Mouse (Mus musculus): ENCODE measurements at regions not wholly inside any gene's neighbourhood (a gene's known extent, or its start where the extent isn't known, plus 50 kb on each side); places are given as distances from the start of the nearest gene placed in this dataset.

DNA sequence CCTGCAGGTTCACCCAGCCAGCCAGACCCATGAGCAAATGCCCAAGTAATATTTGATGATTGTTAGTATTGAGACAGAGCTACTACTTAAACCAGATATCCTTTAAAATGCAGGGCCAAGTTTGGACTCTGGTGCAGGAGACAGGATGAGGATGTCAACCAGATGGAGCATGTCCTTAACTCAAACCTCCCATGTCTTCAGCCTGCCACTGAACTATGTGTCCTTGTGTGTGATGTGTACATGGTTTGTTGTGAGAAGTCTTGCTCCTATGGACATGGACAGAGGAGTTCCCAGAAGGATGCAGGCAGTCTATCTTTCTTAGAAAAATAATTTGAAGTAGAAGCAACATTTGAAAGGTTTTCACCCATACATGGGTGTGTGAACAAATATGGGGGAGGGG, 120.4 kb upstream of the Gm21897 start:
- no peaks in the 10 kb centered on the region for H3K27me3 ChIP-seq (ENCODE audit: control insufficient read depth, insufficient read depth, low read length)
- H3K9me3 ChIP-seq (replicated peaks; ENCODE audit: control insufficient read depth, low read length): no peaks in the 10 kb centered on the region
- no peaks in the 10 kb centered on the region for H3K36me3 ChIP-seq (ENCODE audit: control insufficient read depth, insufficient read depth, low read length)
- H3K4me2 ChIP-seq: no peak overlapping the region
- no peak overlapping the region for H3K27ac ChIP-seq (ENCODE audit: low read depth, low read length)
- no peak for ATAC-seq (replicated peaks; ENCODE audit: insufficient number of reproducible peaks, low FRiP score, low TSS enrichment)
- no peak overlapping the region for H3K4me3 ChIP-seq (ENCODE audit: low read depth, low read length)
- no peak overlapping the region for H3K9ac ChIP-seq (ENCODE audit: low read depth, low read length)
- peaks cover 4% of the 10 kb centered on the region; the same call in 1 of the 2 replicates for H3K4me1 ChIP-seq (ENCODE audit: control insufficient read depth, insufficient read depth, low read length)

- no peak overlapping the region for H3K9ac ChIP-seq (ENCODE audit: low read depth, low read length)
- no peak overlapping the region for H3K4me3 ChIP-seq (ENCODE audit: low read depth, low read length)
- H3K9me3 ChIP-seq (replicated peaks; ENCODE audit: control insufficient read depth, low read length): no peaks in the 10 kb centered on the region
- H3K4me1 ChIP-seq (ENCODE audit: control insufficient read depth, insufficient read depth, low read length): no peaks in the 10 kb centered on the region
- no peaks in the 10 kb centered on the region for H3K36me3 ChIP-seq (ENCODE audit: control insufficient read depth, insufficient read depth, low read length)
- no peaks in the 10 kb centered on the region for H3K27me3 ChIP-seq (ENCODE audit: control insufficient read depth, insufficient read depth, low read length)
- H3K27ac ChIP-seq (ENCODE audit: low read depth, low read length): no peak overlapping the region
- no peak for ATAC-seq (replicated peaks; ENCODE audit: insufficient number of reproducible peaks, low FRiP score, low TSS enrichment)
- no peak overlapping the region for H3K4me2 ChIP-seq
- WGBS (ENCODE audit: insufficient replicate concordance): 92% methylated on average over 2 of the region's 2 CpGs
Measured at GRCm38 (mm10) chr16:15215921-15216320, 101.3 kb upstream of the Gm21897 start.

GRCm38 (mm10) chr16:15220961-15221547, 96.2 kb upstream of the Gm21897 start:
- Histone ChIP-seq H3K27ac (ENCODE audit: low read depth, low read length) (no peak overlapping the region), H3K4me1 (ENCODE audit: control insufficient read depth, insufficient read depth, low read length) (no peaks in the 10 kb centered on the region), H3K4me2 (no peak overlapping the region), H3K27me3 (ENCODE audit: control insufficient read depth, insufficient read depth, low read length) (no peaks in the 10 kb centered on the region), H3K9ac (ENCODE audit: low read depth, low read length) (no peak overlapping the region), H3K9me3 (replicated peaks; ENCODE audit: control insufficient read depth, low read length) (no peaks in the 10 kb centered on the region), H3K36me3 (ENCODE audit: control insufficient read depth, insufficient read depth, low read length) (no peaks in the 10 kb centered on the region), H3K4me3 (ENCODE audit: low read depth, low read length) (no peak overlapping the region)
- no peak for ATAC-seq (replicated peaks; ENCODE audit: insufficient number of reproducible peaks, low FRiP score, low TSS enrichment)
- 64% methylated on average over 4 of the region's 4 CpGs for WGBS (ENCODE audit: insufficient replicate concordance)

- Histone ChIP-seq H3K27ac (ENCODE audit: low read depth, low read length) (no peak overlapping the region), H3K9me3 (replicated peaks; ENCODE audit: control insufficient read depth, low read length) (no peaks in the 10 kb centered on the region), H3K36me3 (ENCODE audit: control insufficient read depth, insufficient read depth, low read length) (no peaks in the 10 kb centered on the region), H3K4me2 (no peak overlapping the region), H3K27me3 (ENCODE audit: control insufficient read depth, insufficient read depth, low read length) (no peaks in the 10 kb centered on the region), H3K4me3 (ENCODE audit: low read depth, low read length) (no peak overlapping the region), H3K4me1 (ENCODE audit: control insufficient read depth, insufficient read depth, low read length) (no peaks in the 10 kb centered on the region), H3K9ac (ENCODE audit: low read depth, low read length) (no peak overlapping the region)
- ATAC-seq (replicated peaks; ENCODE audit: insufficient number of reproducible peaks, low FRiP score, low TSS enrichment): no peak
Measured at GRCm38 (mm10) chr16:15237836-15238235, 79.4 kb upstream of the Gm21897 start.

DNA sequence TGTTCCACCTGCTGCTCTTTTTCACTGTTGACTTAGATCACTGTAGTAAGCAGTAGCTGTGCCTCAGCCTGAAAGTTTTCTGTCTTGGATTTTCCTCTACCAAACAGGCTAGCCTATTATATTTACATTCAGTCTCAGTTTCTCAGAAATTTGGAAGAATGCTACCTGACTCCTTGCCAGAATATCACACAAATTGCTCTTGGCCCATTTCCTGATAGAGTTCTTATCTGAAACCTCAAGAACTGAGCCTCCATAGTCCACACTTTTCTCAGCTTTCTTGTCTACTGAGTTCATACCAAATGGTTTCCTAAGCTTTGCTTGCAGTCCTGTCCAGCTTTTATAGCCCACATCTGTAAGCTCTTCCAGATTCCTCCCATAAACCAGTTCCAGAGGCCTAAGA, 78.8 kb upstream of the Gm21897 start:
- Histone ChIP-seq H3K4me1 (ENCODE audit: control insufficient read depth, insufficient read depth, low read length) (no peaks in the 10 kb centered on the region), H3K4me3 (ENCODE audit: low read depth, low read length) (no peak overlapping the region), H3K9ac (ENCODE audit: low read depth, low read length) (no peak overlapping the region), H3K27ac (ENCODE audit: low read depth, low read length) (no peak overlapping the region), H3K4me2 (no peak overlapping the region), H3K36me3 (ENCODE audit: control insufficient read depth, insufficient read depth, low read length) (no peaks in the 10 kb centered on the region), H3K9me3 (replicated peaks; ENCODE audit: control insufficient read depth, low read length) (no peaks in the 10 kb centered on the region), H3K27me3 (ENCODE audit: control insufficient read depth, insufficient read depth, low read length) (no peaks in the 10 kb centered on the region)
- no peak for ATAC-seq (replicated peaks; ENCODE audit: insufficient number of reproducible peaks, low FRiP score, low TSS enrichment)

- Histone ChIP-seq H3K9me3 (replicated peaks; ENCODE audit: control insufficient read depth, low read length) (no peaks in the 10 kb centered on the region), H3K9ac (ENCODE audit: low read depth, low read length) (no peak overlapping the region), H3K36me3 (ENCODE audit: control insufficient read depth, insufficient read depth, low read length) (no peaks in the 10 kb centered on the region), H3K4me2 (no peak overlapping the region), H3K27ac (ENCODE audit: low read depth, low read length) (no peak overlapping the region), H3K4me3 (ENCODE audit: low read depth, low read length) (no peak overlapping the region), H3K27me3 (ENCODE audit: control insufficient read depth, insufficient read depth, low read length) (no peaks in the 10 kb centered on the region), H3K4me1 (ENCODE audit: control insufficient read depth, insufficient read depth, low read length) (no peaks in the 10 kb centered on the region)
- ATAC-seq (replicated peaks; ENCODE audit: insufficient number of reproducible peaks, low FRiP score, low TSS enrichment): no peak
Measured at GRCm38 (mm10) chr16:15250186-15250585, 67.1 kb upstream of the Gm21897 start.

DNA sequence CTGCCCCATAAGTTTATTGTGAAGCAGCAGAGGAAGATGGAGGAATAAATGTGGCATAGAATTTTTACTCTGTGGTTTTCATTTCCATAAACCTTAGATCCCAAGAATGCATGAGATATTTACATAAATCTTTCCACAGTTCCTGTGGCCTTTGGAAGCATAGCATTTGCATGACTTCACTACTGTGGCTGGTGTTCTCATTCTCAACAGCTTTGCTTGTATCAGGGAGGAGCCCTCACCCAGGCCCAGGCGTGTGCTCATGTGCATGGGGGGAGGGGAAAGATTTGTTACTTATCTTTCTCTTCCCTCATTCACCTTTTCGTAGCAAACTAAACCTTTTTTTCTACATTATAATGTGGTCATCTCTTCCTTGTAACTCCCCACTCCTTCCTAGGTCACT, 65.6 kb upstream of the Gm21897 start:
- no peaks in the 10 kb centered on the region for H3K9me3 ChIP-seq (replicated peaks; ENCODE audit: control insufficient read depth, low read length)
- H3K4me3 ChIP-seq (ENCODE audit: low read depth, low read length): no peak overlapping the region
- no peaks in the 10 kb centered on the region for H3K27me3 ChIP-seq (ENCODE audit: control insufficient read depth, insufficient read depth, low read length)
- no peak overlapping the region for H3K9ac ChIP-seq (ENCODE audit: low read depth, low read length)
- no peaks in the 10 kb centered on the region for H3K4me1 ChIP-seq (ENCODE audit: control insufficient read depth, insufficient read depth, low read length)
- H3K36me3 ChIP-seq (ENCODE audit: control insufficient read depth, insufficient read depth, low read length): no peaks in the 10 kb centered on the region
- H3K4me2 ChIP-seq: no peak overlapping the region
- H3K27ac ChIP-seq (ENCODE audit: low read depth, low read length): no peak overlapping the region
- 54% methylated on average over 2 of the region's 2 CpGs for WGBS (ENCODE audit: insufficient replicate concordance)
- no peak for ATAC-seq (replicated peaks; ENCODE audit: insufficient number of reproducible peaks, low FRiP score, low TSS enrichment)

GRCm38 (mm10) chr16:15252666-15253347, 64.5 kb upstream of the Gm21897 start:
- H3K4me3 ChIP-seq (ENCODE audit: low read depth, low read length): no peak overlapping the region
- ATAC-seq (replicated peaks; ENCODE audit: insufficient number of reproducible peaks, low FRiP score, low TSS enrichment): no peak
- WGBS (ENCODE audit: insufficient replicate concordance): 72% methylated on average over 6 of the region's 6 CpGs
- no peak overlapping the region for H3K27ac ChIP-seq (ENCODE audit: low read depth, low read length)
- no peak overlapping the region for H3K9ac ChIP-seq (ENCODE audit: low read depth, low read length)
- H3K4me1 ChIP-seq (ENCODE audit: control insufficient read depth, insufficient read depth, low read length): no peaks in the 10 kb centered on the region
- H3K4me2 ChIP-seq: no peak overlapping the region
- H3K9me3 ChIP-seq (replicated peaks; ENCODE audit: control insufficient read depth, low read length): no peaks in the 10 kb centered on the region
- H3K27me3 ChIP-seq (ENCODE audit: control insufficient read depth, insufficient read depth, low read length): no peaks in the 10 kb centered on the region
- no peaks in the 10 kb centered on the region for H3K36me3 ChIP-seq (ENCODE audit: control insufficient read depth, insufficient read depth, low read length)

DNA sequence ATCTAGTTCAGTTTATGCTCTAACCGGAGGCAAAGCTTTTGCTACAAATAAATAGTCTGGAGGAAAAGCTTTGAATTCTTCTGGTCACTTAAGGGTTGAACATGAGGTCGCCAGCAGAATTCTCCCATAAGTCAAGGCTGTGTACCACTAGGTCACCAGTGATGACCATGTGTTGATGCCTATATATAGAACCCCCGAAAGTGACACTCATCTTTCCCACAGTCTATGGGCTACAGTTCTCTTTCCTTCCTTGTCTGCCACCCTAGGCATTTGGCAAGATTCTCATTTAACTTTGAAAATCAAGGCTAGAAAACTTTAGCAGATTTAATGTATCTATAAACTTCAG, 63.9 kb upstream of the Gm21897 start:
- ATAC-seq (replicated peaks; ENCODE audit: insufficient number of reproducible peaks, low FRiP score, low TSS enrichment): no peak
- Histone ChIP-seq H3K27me3 (ENCODE audit: control insufficient read depth, insufficient read depth, low read length) (no peaks in the 10 kb centered on the region), H3K9me3 (replicated peaks; ENCODE audit: control insufficient read depth, low read length) (no peaks in the 10 kb centered on the region), H3K4me3 (ENCODE audit: low read depth, low read length) (no peak overlapping the region), H3K9ac (ENCODE audit: low read depth, low read length) (no peak overlapping the region), H3K27ac (ENCODE audit: low read depth, low read length) (no peak overlapping the region), H3K4me1 (ENCODE audit: control insufficient read depth, insufficient read depth, low read length) (no peaks in the 10 kb centered on the region), H3K4me2 (no peak overlapping the region), H3K36me3 (ENCODE audit: control insufficient read depth, insufficient read depth, low read length) (no peaks in the 10 kb centered on the region)
- WGBS (ENCODE audit: insufficient replicate concordance): 64% methylated on average over 3 of the region's 3 CpGs

Measured in heart, embryonic 11.5 days (tissue).